Mouse (Mus musculus): ENCODE measurements around the gene Dmac2. TPM values are rescaled to one million over a fixed set of nuclear protein-coding genes. Genes with fewer than 3 reads are reported as not detected.

Gene Dmac2
- total RNA-seq, 2 experiments from 2014 or later: 29.3 to 37.6 TPM

DNA sequence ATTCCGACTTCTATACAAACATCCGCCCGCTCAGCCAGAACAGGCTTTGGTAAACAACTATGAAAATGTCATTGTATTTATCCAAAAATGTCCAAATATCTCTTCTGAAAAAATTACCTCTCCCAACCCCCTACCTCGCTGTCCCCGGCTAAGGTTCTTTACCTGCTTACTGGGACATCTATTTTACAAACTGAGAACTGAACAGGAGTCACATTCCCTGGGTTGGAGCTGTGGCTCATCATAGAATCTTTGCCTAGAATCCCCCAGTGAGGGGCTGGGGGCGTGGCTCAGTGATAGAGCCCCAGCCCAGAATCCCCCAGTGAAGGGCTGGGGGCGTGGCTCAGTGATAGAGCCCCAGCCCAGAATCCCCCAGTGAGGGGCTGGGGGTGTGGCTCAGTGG lies 7.7 kb upstream of the Dmac2 start:
- intact Hi-C loops (cut with DNase I): no loop called here
- no peak for DNase-seq (ENCODE audit: extremely low spot score in 1 of 2, low spot score in 2 of 2)

DNA sequence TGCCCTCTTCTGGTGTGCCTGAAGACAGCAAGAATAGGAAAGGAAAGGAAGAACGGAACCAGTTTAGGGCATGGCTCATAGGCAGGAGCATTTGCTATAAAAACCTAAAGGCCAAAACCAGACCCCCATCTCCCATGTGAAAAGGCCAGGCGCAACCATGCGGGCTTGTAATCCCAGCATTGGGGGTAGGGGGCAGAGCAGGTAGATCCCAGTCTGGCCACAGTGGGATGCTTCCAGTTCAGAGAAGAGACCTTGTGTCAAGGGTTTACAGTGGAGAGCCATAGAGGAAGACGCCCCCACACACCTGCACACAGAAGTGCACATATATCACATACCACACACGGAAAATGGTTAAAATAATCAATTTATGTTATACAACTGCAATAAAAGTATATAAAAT lies 5.1 kb upstream of the Dmac2 start:
- DNase-seq (ENCODE audit: extremely low spot score in 1 of 2, low spot score in 2 of 2): no peak
- intact Hi-C loops (cut with DNase I): no loop called here

DNA sequence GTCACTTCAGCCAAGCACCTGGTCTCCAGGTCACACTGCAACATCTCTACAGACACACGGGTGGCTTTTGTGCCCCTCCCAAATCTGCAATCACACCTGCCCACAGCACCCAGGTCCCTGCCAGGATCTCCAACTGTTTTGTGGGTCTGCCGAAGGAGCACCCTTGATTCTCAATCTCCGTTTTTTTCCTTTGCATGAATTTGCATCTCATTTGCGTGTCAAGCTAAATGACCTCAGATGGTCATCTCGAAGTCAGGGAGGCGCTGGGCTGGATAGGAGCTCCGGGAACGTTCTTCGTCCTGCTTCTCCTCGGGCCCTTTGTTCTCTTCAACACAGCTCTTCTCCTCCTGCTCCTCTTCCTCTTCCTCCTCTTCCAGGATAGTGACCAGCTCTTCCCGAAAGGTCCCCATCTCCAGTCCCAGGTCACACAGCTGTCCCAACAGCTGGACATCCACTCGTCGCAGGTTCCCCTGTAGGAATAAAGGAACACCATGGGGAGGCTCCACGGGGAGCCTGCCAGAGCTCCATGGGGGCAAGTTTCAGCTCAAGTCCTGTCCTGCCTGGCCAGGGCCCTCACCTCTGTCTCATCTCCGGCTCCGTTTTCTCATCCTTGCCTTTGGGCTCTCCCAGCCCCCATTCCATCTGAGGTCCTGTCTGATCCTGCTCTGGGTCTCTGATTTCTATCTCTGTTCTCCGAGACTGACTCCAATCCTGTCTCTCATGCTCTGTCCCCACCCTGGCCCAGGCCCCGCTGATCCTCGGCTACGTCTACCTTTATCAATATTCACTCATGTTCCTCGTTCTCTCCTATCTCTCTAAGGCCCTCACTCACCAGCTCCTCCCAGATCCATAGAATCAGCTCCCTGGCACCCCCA lies 4.1 kb upstream of the Dmac2 start:
- intact Hi-C loops (cut with DNase I): no loop called here
- DNase-seq (ENCODE audit: extremely low spot score in 1 of 2, low spot score in 2 of 2): no peak

DNA sequence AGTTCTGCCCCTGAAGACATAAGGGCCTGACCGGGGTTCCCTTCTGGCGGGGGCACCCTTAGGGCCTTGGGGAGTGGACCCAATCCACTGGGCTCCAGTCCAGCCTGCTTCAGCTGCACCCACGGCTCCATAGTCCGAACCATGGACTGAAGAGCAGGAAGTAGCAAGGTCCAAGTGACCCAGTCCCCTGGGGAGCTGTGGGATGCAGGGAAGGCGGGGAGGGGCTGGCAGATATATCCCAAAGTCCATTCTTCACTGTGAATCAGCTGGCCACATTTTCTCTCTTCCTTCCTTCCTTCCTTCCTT lies 3.6 kb upstream of the Dmac2 start, which contains the start of gene Erich4:
Erich4 (minus strand) TSS at position 187 of the 306 bp plus-strand sequence.
- DNase-seq (ENCODE audit: extremely low spot score in 1 of 2, low spot score in 2 of 2): peak in 1 of 2 experiments; percentile 51
- intact Hi-C loops (cut with DNase I): no loop called here

DNA sequence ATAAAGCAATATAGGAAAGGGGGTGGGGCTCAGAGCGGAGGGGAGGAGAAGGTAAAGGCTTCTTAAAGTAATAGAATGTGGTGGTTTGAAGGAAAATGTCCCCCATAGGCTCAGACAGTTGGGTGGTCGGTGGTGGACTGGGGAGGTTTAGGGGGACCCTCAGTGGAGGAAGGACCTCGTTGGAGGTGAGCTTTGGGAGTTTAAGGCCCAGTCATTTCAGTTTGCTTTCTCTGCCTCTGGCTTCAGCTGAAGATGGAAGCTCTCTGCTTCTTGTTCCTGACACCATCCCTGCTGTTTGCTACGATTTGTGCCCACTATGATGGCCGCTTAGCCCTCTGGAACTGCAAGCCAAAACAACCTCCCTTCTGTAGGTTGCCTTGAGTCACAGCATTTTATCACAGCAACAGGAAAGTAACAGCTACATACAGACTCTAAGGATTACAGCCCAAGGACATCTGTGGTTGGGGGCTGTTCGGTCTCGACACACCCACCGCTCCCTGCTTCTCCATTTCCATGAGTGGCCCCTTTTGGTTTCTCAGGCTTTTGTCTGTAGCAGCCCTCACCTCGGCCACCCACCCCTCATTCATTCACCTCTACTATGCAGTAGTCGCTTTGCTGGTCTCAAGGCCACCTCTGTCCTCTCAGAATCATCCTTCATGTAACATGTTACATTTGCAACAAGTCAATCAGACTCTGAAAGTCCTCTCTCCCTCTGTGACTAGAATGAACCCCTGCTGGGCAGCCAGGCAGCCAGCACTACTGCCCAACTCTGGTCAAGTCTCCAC lies 1.6 kb upstream of the Dmac2 start:
- DNase-seq (ENCODE audit: extremely low spot score in 1 of 2, low spot score in 2 of 2): peak in 1 of 2 experiments; percentile 15
- intact Hi-C loops (cut with DNase I): no loop called here

DNA sequence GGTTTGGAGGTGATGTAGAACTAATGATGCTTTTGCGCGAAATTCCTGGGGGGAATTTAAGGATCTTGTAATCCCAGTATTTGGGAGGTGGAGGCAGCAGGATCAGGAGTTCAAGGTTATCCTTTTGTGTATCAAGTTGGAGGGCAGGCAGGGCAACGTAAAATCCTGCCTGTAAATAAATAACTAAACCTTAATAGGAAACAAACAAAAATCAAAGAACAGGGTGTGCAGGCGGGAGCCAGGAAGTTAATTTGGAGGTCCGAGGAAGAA lies 443 bp downstream of the Dmac2 start:
- intact Hi-C loops (cut with DNase I): no loop called here
- peak in 1 of 2 experiments; percentile 9 for DNase-seq (ENCODE audit: extremely low spot score in 1 of 2, low spot score in 2 of 2)

DNA sequence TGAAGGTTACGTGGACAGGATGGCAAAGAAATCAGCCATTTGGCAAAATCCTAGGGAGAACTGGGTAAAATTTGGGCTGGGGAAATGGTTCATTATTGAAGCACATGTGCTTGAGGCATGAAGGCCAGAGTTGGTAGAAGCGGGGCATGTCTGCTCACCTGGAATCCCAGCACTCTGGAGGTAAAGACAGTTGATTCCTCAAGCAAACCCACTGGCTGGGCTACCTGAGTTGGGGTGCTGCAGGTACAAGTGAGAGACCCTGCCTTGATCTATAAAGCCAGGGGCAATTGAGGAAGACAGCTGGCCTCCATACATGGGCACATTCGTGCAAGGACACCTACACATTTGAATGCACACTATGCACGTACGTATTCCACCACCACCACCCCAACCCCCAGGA lies 887 bp downstream of the Dmac2 start:
- intact Hi-C loops (cut with DNase I): no loop called here
- DNase-seq (ENCODE audit: extremely low spot score in 1 of 2, low spot score in 2 of 2): peak in 1 of 2 experiments; percentile 12

DNA sequence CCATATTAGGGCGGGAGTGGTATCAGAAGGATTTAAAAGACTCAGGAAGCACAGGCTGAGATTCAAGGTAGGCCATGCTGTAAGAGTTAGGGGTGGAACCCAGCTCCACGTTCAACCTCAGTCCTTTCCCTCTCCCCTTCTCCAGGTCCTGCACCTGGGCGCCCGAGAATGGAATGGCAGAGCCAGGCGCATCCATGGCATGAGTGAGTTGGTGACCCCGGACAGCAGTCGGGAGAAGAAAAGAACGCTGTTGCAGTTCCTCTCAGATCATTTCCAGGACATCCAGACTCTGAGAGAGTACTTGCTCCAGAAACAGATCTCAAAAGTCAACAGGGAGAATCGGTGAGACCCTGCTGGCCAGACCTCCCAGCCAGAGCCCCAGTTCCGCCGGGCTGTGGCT lies 1.5 kb downstream of the Dmac2 start:
- peak in 1 of 2 experiments; percentile 22 for DNase-seq (ENCODE audit: extremely low spot score in 1 of 2, low spot score in 2 of 2)
- intact Hi-C loops (cut with DNase I): no loop called here

DNA sequence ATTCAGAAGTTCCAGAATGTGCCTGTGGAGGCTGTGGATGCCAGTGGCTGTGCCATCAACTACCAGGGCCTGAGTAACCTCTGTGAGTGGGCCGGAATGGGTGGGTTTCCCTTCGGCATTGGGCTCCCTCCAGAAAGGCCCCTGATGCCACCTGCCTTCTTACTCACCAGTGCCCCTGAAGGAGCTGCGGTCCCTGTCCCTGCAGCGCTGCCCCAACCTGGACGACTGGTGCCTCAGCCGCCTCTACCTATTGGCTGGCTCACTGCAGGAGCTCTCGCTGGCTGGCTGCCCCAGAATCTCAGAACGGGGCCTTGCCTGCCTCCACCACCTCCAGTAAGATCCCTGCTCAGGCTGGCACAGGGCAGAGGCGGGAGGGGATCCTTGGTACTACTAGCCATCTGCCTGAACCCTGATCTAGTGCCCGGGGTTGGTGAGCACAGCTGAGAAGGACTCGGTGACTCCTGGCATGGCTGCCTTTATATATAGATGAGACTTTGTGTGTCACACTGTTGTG lies 4.7 kb downstream of the Dmac2 start:
- peak in 1 of 2 experiments; percentile 33 for DNase-seq (ENCODE audit: extremely low spot score in 1 of 2, low spot score in 2 of 2)
- intact Hi-C loops (cut with DNase I): no loop called here

DNA sequence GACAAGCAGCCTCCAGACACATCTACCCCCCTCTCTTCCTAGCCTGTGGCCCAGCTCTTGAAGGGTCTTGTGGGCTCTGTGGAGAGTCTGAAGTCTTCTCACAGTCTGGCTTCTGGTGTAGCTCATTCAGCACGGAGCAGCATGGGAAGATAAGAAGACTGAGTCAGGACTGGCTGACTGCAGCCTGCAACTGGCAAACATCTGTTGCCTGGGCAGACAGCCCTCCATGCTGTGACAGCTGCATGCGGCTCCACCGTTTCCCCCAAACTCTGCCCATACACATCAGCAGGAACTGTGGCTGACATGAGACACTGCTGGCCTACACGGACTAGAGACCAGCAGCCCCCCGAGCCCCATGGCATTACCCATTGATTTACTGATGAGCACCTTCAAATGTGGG lies 5.6 kb downstream of the Dmac2 start:
- intact Hi-C loops (cut with DNase I): no loop called here

DNA sequence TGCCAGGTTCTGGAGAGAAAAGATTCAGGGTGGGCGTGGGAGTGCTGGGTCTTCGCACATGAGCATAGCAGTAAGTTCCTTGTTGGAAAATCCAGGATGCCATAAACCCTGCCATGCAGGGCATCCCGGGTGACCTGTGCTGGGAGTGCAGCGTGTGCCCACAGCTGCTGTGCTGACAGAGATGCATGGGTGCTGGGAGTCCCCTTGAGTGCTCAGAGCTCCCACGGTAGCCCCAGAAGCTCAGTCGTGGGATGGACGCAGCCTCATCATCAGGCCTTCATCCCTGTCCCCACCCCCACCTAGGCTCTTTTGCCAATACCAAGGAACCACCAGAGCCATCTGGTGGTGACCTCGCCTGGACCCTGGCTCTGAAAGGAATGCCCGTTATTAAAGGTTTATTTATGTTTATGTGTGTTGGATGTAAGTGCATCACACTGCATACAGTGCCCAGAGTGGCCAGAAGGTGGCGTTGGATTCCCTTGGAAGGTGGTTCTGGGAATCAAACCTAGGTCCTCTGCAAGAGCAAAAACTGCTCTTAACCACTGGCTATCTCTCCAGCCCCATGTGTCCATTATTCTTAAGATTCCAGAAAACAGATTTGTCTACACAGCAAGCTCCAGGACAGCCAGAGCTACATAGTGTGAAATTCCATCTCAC lies 6.5 kb downstream of the Dmac2 start:
- peak in 1 of 2 experiments; percentile 43 for DNase-seq (ENCODE audit: extremely low spot score in 1 of 2, low spot score in 2 of 2)
- intact Hi-C loops (cut with DNase I): no loop called here

More for the DNA sequence above, 5.6 kb downstream of the Dmac2 start:
- peak in 1 of 2 experiments; percentile 19 for DNase-seq (ENCODE audit: extremely low spot score in 1 of 2, low spot score in 2 of 2)

DNA sequence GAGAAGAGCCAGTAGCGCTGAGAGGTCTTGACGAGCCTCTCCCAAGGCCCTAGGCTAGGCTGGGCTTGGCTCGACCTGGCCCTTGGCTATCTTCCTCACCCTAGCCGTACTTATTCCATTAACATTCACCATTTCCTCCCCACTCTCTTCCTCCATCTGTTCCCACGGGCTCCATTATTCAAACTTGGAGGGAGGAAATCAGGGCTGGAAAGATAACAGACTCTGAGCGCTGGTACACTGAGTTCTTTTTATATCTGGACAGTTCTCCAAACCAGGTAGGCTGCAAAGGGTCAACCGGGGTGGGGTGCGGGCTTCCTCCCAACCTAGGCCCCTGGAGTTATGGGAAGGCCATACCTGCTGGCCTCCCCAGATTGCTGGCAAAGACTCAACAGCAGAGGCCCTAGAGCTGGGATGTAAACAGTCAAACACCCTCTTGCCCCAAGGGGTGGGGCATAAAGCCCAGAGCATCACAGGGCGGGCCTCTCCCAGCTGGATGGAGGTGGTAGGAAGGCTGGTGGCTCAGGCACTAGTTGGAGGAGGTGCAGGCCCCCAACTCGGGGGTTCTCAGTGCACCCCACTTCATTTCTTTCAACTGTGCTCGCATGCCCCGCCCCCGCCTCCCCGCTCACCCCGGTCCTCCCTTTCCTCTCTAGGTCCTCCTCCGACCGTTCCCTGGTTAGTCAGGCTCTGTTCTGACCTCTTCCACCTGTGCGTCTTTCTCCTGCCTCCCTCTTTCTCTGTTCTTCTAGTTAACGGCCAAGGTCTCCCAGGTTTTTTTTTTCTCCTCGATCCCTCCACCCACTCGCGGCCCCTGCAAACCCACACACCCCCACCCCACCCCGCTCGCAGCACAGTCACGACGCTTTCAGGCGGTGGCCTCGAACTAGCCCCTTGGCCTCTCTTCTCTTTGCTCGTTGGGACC lies 7.6 kb downstream of the Dmac2 start, which contains the start of gene B3gnt8:
B3gnt8 (plus strand) TSS at position 146 of the 922 bp plus-strand sequence.
- DNase-seq (ENCODE audit: extremely low spot score in 1 of 2, low spot score in 2 of 2): peak in 1 of 2 experiments; percentile 53
- intact Hi-C loops (cut with DNase I): no loop called here

DNA sequence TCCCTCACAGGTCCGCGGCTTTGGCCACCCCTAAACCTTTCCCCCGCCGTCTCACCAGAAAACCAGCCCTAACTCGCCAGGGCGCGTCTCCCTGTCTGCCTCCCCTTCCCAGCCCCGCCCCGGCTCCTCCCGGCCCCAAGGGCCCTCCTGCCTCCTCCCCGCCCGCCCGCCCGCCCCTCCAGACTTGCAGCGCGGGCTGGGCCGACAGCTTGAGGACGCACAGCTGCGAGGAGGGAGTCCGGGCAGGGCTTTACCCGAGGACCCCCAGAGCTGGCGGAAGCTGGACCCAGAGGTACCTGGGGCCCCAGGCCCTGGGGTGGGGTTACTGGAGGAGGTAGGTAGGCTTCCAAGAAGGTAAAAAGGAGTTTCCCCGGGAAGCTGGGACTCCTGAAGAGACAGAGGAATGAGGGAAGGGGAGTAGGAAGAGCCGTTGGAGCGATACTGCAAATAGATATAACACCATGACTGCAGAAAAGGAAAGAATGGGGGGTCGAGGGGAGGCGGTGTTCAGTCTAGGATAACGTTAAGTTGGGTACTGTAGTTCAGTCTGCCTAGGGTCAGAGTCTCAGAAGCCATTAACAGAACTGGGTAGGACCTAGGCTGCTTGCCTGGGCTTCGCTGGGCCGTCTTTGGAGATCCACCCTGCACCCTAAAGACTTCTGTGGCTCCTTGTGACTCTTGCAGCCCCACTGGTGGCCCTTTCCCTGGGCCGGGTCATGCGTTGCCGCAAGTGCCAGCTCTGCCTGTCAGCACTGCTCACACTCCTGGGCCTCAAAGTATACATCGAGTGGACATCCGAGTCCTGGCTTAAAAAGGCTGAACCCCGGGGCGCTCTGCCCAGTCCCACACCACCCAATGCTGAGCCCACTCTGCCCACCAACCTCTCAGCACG lies 8.5 kb downstream of the Dmac2 start:
- peak in 1 of 2 experiments; percentile 79 for DNase-seq (ENCODE audit: extremely low spot score in 1 of 2, low spot score in 2 of 2)
- intact Hi-C loops (cut with DNase I): no loop called here

DNA sequence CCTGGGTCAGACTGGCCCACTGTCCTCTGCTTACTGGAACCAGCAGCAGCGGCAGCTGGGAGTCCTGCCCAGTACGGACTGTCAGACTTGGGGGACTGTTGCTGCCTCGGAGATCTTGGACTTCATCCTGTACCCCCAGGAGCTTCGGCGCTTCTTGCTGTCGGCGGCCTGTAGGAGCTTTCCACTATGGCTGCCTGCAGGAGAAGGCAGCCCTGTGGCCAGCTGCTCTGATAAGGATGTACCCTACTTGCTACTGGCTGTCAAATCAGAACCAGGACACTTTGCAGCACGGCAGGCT lies 9.1 kb downstream of the Dmac2 start:
- DNase-seq (ENCODE audit: extremely low spot score in 1 of 2, low spot score in 2 of 2): peak in 1 of 2 experiments; percentile 32
- intact Hi-C loops (cut with DNase I): no loop called here

DNA sequence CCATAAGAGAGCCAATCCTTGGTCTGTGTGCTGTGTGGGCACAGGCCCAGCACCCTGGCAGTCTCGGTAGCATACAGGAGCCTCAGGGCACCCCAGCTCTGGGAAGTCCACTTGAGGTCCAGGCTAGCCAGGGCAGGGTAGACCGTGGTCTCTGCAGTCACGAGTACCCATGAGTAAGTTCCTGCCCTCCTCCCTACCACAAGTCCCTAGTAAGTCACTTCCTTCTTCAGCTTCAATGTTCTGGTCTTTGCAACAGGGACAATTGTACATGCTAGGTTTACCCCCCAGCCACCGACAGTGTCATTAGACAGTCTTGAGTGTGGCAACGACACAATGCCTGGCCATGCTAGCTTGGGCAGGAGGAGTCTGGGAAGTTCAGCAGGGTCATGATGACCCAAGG lies 13.5 kb downstream of the Dmac2 start:
- no peak for DNase-seq (ENCODE audit: extremely low spot score in 1 of 2, low spot score in 2 of 2)
- intact Hi-C loops (cut with DNase I): no loop called here

DNA sequence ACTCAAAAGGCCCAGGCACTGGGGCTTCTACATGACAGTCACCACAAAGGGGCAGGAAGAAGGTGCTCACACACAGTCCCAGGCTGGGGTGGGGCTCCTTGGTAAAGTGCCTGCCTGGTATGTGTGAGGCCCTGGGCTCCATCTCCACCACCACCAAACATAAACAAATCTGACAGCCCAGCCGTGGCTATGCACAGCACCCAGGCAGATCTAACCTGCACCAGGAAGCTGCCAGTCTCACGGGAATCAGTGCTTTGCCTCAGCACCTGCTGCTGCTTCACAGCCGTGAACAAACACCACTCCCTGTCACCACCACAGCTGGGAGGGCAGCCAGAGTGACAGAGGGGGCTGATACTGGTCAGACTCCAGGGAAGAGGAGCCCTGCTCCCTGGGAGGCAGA lies 17.2 kb downstream of the Dmac2 start:
- intact Hi-C loops (cut with DNase I): no loop called here
- no peak for DNase-seq (ENCODE audit: extremely low spot score in 1 of 2, low spot score in 2 of 2)

DNA sequence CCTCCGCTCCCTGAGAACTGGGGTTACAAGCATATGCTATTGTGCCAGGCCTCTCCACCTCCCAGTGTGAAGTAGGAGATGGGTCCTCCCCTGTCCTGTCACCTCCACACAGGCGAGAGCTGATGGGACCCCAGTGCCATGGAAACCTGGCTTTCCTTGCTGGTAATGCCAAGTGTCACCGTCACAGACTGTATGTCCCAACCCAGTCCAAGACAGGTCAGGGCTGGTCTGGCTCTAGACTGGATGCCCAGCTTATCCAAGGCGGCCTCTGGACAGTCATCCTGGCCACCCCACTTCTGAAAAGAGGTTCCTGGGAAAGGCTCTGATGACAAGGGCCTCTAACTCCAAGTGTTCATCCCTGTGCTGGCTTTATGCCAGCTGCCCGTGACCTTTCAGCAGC lies 17.9 kb downstream of the Dmac2 start:
- intact Hi-C loops (cut with DNase I): no loop called here
- DNase-seq (ENCODE audit: extremely low spot score in 1 of 2, low spot score in 2 of 2): no peak

DNA sequence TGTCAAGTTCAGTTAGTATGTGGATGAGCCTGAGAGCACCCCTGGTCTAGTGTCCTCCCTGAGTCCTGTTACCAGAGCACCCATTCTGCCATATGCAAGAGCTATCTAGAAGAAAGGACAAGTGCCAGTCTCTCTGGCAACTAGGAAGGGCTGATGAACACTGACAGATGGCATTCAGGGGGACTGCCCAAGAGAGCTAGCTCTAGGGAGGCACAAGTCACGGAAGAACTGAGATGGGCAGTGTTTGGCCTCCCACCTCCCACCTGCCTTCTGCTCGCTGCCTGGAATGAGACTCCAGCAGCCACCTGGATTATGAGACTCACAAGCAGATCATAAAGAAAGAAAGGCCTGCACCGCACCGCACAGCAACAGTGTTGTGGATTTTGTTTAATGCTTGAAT lies 20.5 kb downstream of the Dmac2 start:
- no peak for DNase-seq (ENCODE audit: extremely low spot score in 1 of 2, low spot score in 2 of 2)
- intact Hi-C loops (cut with DNase I): no loop called here
